Mouse (Mus musculus) liver, postnatal 0 days (tissue): ENCODE results near the gene Bcl6b.

Experiments used
- CTCF ChIP-seq: sonication (generic); IDR thresholded peaks from 2 replicates; pipeline ENCODE4 v1.5.1; 2016; ENCODE audit warnings: antibody characterized with exemption, low read depth
- EP300 ChIP-seq: IDR thresholded peaks from 2 replicates; pipeline ENCODE4 v1.6.1; 2016; ENCODE audit warnings: antibody characterized with exemption, low read depth, mild to moderate bottlenecking

DNA sequence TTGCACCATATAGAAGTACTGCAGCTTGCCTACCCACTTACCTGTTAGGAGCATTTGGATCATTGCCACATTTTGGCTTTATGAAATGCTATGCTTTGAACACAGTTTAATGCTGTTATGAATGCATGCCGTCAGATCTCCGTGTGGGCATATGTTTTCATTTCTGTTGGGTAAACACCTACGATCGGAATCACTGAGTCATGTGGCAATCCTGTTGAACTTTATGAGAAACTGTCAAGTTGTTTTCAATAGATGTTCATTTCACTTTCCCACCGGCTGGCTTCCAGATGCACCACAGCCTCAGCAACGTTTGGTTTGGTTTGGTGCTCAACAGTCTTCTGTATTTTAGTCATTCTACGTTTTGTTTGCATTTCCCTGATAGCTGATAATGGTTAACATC, 42.0 kb upstream of the Bcl6b start:
- no peak for TF ChIP-seq EP300
- no peak for TF ChIP-seq CTCF
